Mouse (Mus musculus) lung, embryonic 14.5 days (tissue): ENCODE measurements around the gene Ptprd. TPM values are rescaled to one million over a fixed set of nuclear protein-coding genes. Genes with fewer than 3 reads are reported as not detected.

Experiments used
- ATAC-seq: fragments of 200-750 bp; cut with Nextera tagmentation; 2 replicates; pipeline ENCODE4 v1.8.0; 2017; ENCODE audit warnings: mild to moderate bottlenecking, moderate TSS enrichment, moderate library complexity; ENCODE audit not compliant: insufficient read depth
- DNase-seq: peaks from one replicate; pipeline ENCODE4 v3.0.0-alpha.2; 2015
- H3K27ac ChIP-seq: fragments of 300-500 bp; sonication (generic); 2 replicates; pipeline ENCODE4 v1.5.1; 2014; ENCODE audit warnings: low read depth, mild to moderate bottlenecking, moderate library complexity
- H3K27me3 ChIP-seq: fragments of 300-500 bp; sonication (generic); 2 replicates; pipeline ENCODE4 v1.6.1; 2014; ENCODE audit warnings: low read length, control low read depth; ENCODE audit not compliant: insufficient read depth
- H3K36me3 ChIP-seq: fragments of 300-500 bp; sonication (generic); 2 replicates; pipeline ENCODE4 v1.6.1; 2014; ENCODE audit warnings: control low read depth; ENCODE audit not compliant: insufficient read depth
- H3K4me1 ChIP-seq: fragments of 300-500 bp; sonication (generic); 2 replicates; pipeline ENCODE4 v1.6.1; 2014; ENCODE audit warnings: antibody characterized with exemption, control low read depth; ENCODE audit not compliant: insufficient read depth
- H3K4me2 ChIP-seq: fragments of 300-500 bp; sonication (generic); 2 replicates; pipeline ENCODE4 v1.6.1; 2014; ENCODE audit warnings: mild to moderate bottlenecking
- H3K4me3 ChIP-seq: fragments of 300-500 bp; sonication (generic); 2 replicates; pipeline ENCODE4 v1.5.1; 2014; ENCODE audit warnings: low read depth, low read length
- H3K9ac ChIP-seq: fragments of 300-500 bp; sonication (generic); 2 replicates; pipeline ENCODE4 v1.6.1; 2014
- H3K9me3 ChIP-seq: fragments of 300-500 bp; sonication (generic); 2 replicates; pipeline ENCODE4 v1.6.1; 2016; ENCODE audit warnings: low read depth, low read length, control low read depth
- CTCF ChIP-seq: IDR thresholded peaks from 2 replicates; pipeline ENCODE4 v1.5.1; 2016; ENCODE audit warnings: antibody characterized with exemption, low read depth
- WGBS: fragments of 180-500 bp; shearing (Covaris S2); extraction: QIAGEN DNeasy Blood & Tissue Kit; methylation state at CpG from one replicate; pipeline ENCODE4 v1.1.7; 2014; 5-methylcytosine and 5-hydroxymethylcytosine counted together
- polyA plus RNA-seq: library from polyadenylated mRNA; unstranded; fragments of >200 nt; fragmentation: Nextera tagmentation; extraction: Ambion mirVana; gene quantifications from 2 replicates; pipeline ENCODE4 v1.2.1, GENCODE M21; 2014

Gene Ptprd
- polyA plus RNA-seq, 1 experiment from 2014 or later = 25.3 TPM

GRCm38 (mm10) chr4:76766429-76766828 is 1445.3 kb downstream of the Ptprd start:
- H3K4me1 ChIP-seq = no peaks in the 10 kb centered on the region
- H3K27ac ChIP-seq = no peak overlapping the region
- no peak for DNase-seq
- no peaks in the 10 kb centered on the region for H3K27me3 ChIP-seq
- H3K4me2 ChIP-seq = no peak overlapping the region
- no peak for ATAC-seq
- no peaks in the 10 kb centered on the region for H3K36me3 ChIP-seq
- no peak for TF ChIP-seq CTCF
- WGBS = 67% methylated on average over 2 of the region's 2 CpGs
- H3K4me3 ChIP-seq = no peak overlapping the region
- no peaks in the 10 kb centered on the region for H3K9me3 ChIP-seq
- no peak overlapping the region for H3K9ac ChIP-seq

- Histone ChIP-seq H3K4me3 (no peak overlapping the region), H3K27me3 (no peaks in the 10 kb centered on the region), H3K36me3 (no peaks in the 10 kb centered on the region), H3K27ac (no peak overlapping the region), H3K9me3 (no peaks in the 10 kb centered on the region), H3K9ac (no peak overlapping the region), H3K4me2 (no peak overlapping the region), H3K4me1 (no peaks in the 10 kb centered on the region)
- DNase-seq (peak; percentile 39), ATAC-seq (no peak; the same call in 1 of the 2 replicates)
- TF ChIP-seq CTCF = no peak
- 20% methylated on average over 2 of the region's 2 CpGs for WGBS
Observed at GRCm38 (mm10) chr4:76750709-76751108, 1461.1 kb downstream of the Ptprd start.

GRCm38 (mm10) chr4:76735831-76736230 is 1475.9 kb downstream of the Ptprd start:
- no peak for TF ChIP-seq CTCF
- no peak for ATAC-seq
- WGBS = 40% methylated on average over 1 of the region's 1 CpGs

GRCm38 (mm10) chr4:76675726-76676125 is 1536.0 kb downstream of the Ptprd start:
- no peaks in the 10 kb centered on the region for H3K27me3 ChIP-seq
- DNase-seq (no peak), ATAC-seq (no peak)
- H3K27ac ChIP-seq = no peak overlapping the region
- WGBS = 83% methylated on average over 3 of the region's 3 CpGs
- no peaks in the 10 kb centered on the region for H3K36me3 ChIP-seq
- H3K4me2 ChIP-seq = no peak overlapping the region
- no peak overlapping the region for H3K4me3 ChIP-seq
- H3K9me3 ChIP-seq = no peaks in the 10 kb centered on the region
- H3K4me1 ChIP-seq = no peaks in the 10 kb centered on the region
- no peak overlapping the region for H3K9ac ChIP-seq
- TF ChIP-seq CTCF = no peak

More at GRCm38 (mm10) chr4:76735831-76736230, 1475.9 kb downstream of the Ptprd start:
- DNase-seq = peak; percentile 22
- H3K27me3 ChIP-seq = no peaks in the 10 kb centered on the region
- H3K36me3 ChIP-seq = no peaks in the 10 kb centered on the region
- no peaks in the 10 kb centered on the region for H3K4me1 ChIP-seq
- H3K27ac ChIP-seq = no peak overlapping the region
- no peak overlapping the region for H3K9ac ChIP-seq
- no peak overlapping the region for H3K4me3 ChIP-seq
- no peaks in the 10 kb centered on the region for H3K9me3 ChIP-seq
- no peak overlapping the region for H3K4me2 ChIP-seq

GRCm38 (mm10) chr4:76673224-76673623 is 1538.5 kb downstream of the Ptprd start:
- Histone ChIP-seq H3K27me3 (peaks cover 5% of the 10 kb centered on the region; the same call in 1 of the 2 replicates), H3K4me2 (no peak overlapping the region), H3K4me3 (no peak overlapping the region), H3K9ac (no peak overlapping the region), H3K4me1 (no peaks in the 10 kb centered on the region), H3K9me3 (no peaks in the 10 kb centered on the region), H3K27ac (no peak overlapping the region), H3K36me3 (no peaks in the 10 kb centered on the region)
- DNase-seq (no peak), ATAC-seq (no peak)
- no peak for TF ChIP-seq CTCF

GRCm38 (mm10) chr4:76672653-76673052 is 1539.1 kb downstream of the Ptprd start:
- TF ChIP-seq CTCF = no peak
- H3K27ac ChIP-seq = no peak overlapping the region
- ATAC-seq = no peak

GRCm38 (mm10) chr4:76661725-76662124 is 1550.0 kb downstream of the Ptprd start:
- no peaks in the 10 kb centered on the region for H3K4me1 ChIP-seq
- H3K9me3 ChIP-seq = no peaks in the 10 kb centered on the region
- TF ChIP-seq CTCF = no peak
- H3K27me3 ChIP-seq = peaks cover 16% of the 10 kb centered on the region; the same call in 1 of the 2 replicates
- 32% methylated on average over 4 of the region's 4 CpGs for WGBS
- DNase-seq (peak; percentile 66), ATAC-seq (peak; percentile 92)
- H3K27ac ChIP-seq = no peak overlapping the region
- no peak overlapping the region for H3K4me2 ChIP-seq
- no peak overlapping the region for H3K4me3 ChIP-seq
- H3K36me3 ChIP-seq = no peaks in the 10 kb centered on the region
- H3K9ac ChIP-seq = no peak overlapping the region

More at GRCm38 (mm10) chr4:76672653-76673052, 1539.1 kb downstream of the Ptprd start:
- Histone ChIP-seq H3K4me2 (no peak overlapping the region), H3K36me3 (no peaks in the 10 kb centered on the region), H3K27me3 (peaks cover 6% of the 10 kb centered on the region; the same call in 1 of the 2 replicates), H3K9ac (no peak overlapping the region), H3K9me3 (no peaks in the 10 kb centered on the region), H3K4me3 (no peak overlapping the region), H3K4me1 (no peaks in the 10 kb centered on the region)
- no peak for DNase-seq

- Histone ChIP-seq H3K9me3 (no peaks in the 10 kb centered on the region), H3K9ac (no peak overlapping the region), H3K27me3 (peaks cover 21% of the 10 kb centered on the region), H3K4me1 (no peaks in the 10 kb centered on the region), H3K4me2 (no peak overlapping the region), H3K27ac (no peak overlapping the region), H3K4me3 (no peak overlapping the region), H3K36me3 (no peaks in the 10 kb centered on the region)
- TF ChIP-seq CTCF = no peak
- 39% methylated on average over 2 of the region's 2 CpGs for WGBS
- peak; percentile 28 for DNase-seq
- ATAC-seq = no peak
Observed at GRCm38 (mm10) chr4:76660146-76660545, 1551.6 kb downstream of the Ptprd start.
